ENCODE assay signal across 8 mouse cellular contexts in genomic region chr6:13677818-13678282, GRCm38 (mm10). TPM values are rescaled to one million over a fixed set of nuclear protein-coding genes. Genes with fewer than 3 reads are reported as not detected.
DNase-seq lines count a peak whose midpoint lies in the region; ATAC-seq and TF ChIP-seq lines count a peak whose summit lies in the region.

Gene Bmt2 (minus strand): TSS chr6:13677966.

- peak; percentile 98 for DNase-seq in MEL (ENCODE audit: low read depth, low spot score)
- DNase-seq in cerebellum, adult 2 months, result peak; percentile 99
- peak; percentile 98 for DNase-seq in forebrain, postnatal 0 days
- DNase-seq in heart, postnatal 4 days, result peak; percentile 99
- DNase-seq in layer of hippocampus, adult 8-10 months (ENCODE audit: low spot score in 2 of 2), result peak; percentile 98 to 99
- peak; percentile 98 for DNase-seq in ovary, adult 18-20 months (ENCODE audit: low spot score)
- DNase-seq in thymus, postnatal 0 days (ENCODE audit: low spot score), result peak; percentile 98

- peak within 1 kb of the TSS; percentile 96 to 97 for H3K4me3 ChIP-seq in MEL (ENCODE audit: control insufficient read depth in 1 of 2, insufficient read depth in 1 of 2, low read depth in 2 of 2, low read length in 2 of 2)
- peak within 1 kb of the TSS; percentile 68 for H3K4me3 ChIP-seq in cerebellum, adult 2 months (replicated peaks; ENCODE audit: insufficient read depth, low read depth, low read length)
- peak within 1 kb of the TSS; percentile 97 for H3K4me3 ChIP-seq in forebrain, postnatal 0 days (ENCODE audit: low read depth, low read length)
- H3K4me3 ChIP-seq in lung, embryonic 15.5 days, result peak within 1 kb of the TSS; percentile 84

- under 1% methylated on average over 36 of the region's 37 CpGs for WGBS in cerebellum, adult 2 months
- WGBS in forebrain, postnatal 0 days, result under 1% methylated on average over 37 of the region's 37 CpGs
- under 1% methylated on average over 37 of the region's 37 CpGs for WGBS in lung, embryonic 15.5 days

- TF ChIP-seq RAD21 in MEL (IDR thresholded peaks at IDR 0.05; ENCODE audit: low read depth, low read length), result no peak

- H3K9ac ChIP-seq in MEL (ENCODE audit: control insufficient read depth, low read depth, low read length, poor library complexity, severe bottlenecking), result peak within 1 kb of the TSS; percentile 93
- H3K9ac ChIP-seq in forebrain, postnatal 0 days, result peak within 1 kb of the TSS; percentile 97
- H3K9ac ChIP-seq in lung, embryonic 15.5 days, result peak within 1 kb of the TSS; percentile 90

- 0 out of 4 replicates have a peak, but pooled peaks cover 0 to 4% of the 10 kb centered on the region in 2 experiments for H3K4me1 ChIP-seq in MEL (ENCODE audit: control insufficient read depth in 1 of 2, insufficient read depth in 2 of 2, low read length in 2 of 2)
- H3K4me1 ChIP-seq in cerebellum, adult 2 months (ENCODE audit: control insufficient read depth, insufficient read depth, low read length), result peaks cover 3% of the 10 kb centered on the region; the same call in 1 of the 2 replicates
- H3K4me1 ChIP-seq in forebrain, postnatal 0 days (ENCODE audit: insufficient read depth), result peaks cover 14% of the 10 kb centered on the region; the same call in 1 of the 2 replicates
- peaks cover 5% of the 10 kb centered on the region; the same call in 1 of the 2 replicates for H3K4me1 ChIP-seq in lung, embryonic 15.5 days

- H3K27me3 ChIP-seq in MEL (ENCODE audit: control insufficient read depth in 1 of 2, insufficient read depth in 2 of 2, low read length in 2 of 2), result no peaks in the 10 kb centered on the region
- H3K27me3 ChIP-seq in cerebellum, adult 2 months (ENCODE audit: control insufficient read depth, insufficient read depth, low read length), result no peaks in the 10 kb centered on the region
- no peaks in the 10 kb centered on the region for H3K27me3 ChIP-seq in forebrain, postnatal 0 days (ENCODE audit: insufficient read depth, low read length)
- no peaks in the 10 kb centered on the region for H3K27me3 ChIP-seq in lung, embryonic 15.5 days

- H3K36me3 ChIP-seq in MEL (ENCODE audit: control insufficient read depth in 1 of 2, insufficient read depth in 2 of 2, low read length in 2 of 2), result peaks cover 0 to 14% of the 10 kb centered on the region in 2 experiments; a peak in 3 of 4 replicates
- no peaks in the 10 kb centered on the region for H3K36me3 ChIP-seq in forebrain, postnatal 0 days (ENCODE audit: insufficient read depth)
- no peaks in the 10 kb centered on the region for H3K36me3 ChIP-seq in lung, embryonic 15.5 days

- ATAC-seq in forebrain, postnatal 0 days, result peak; percentile 99
- peak; percentile 100 for ATAC-seq in lung, embryonic 15.5 days (ENCODE audit: borderline replicate concordance, extremely low read depth, low FRiP score, low TSS enrichment)

- TF ChIP-seq EP300 in MEL (IDR thresholded peaks at IDR 0.05; ENCODE audit: low read depth in 1 of 2, low read length in 2 of 2), result no peak

- H3K4me2 ChIP-seq in forebrain, postnatal 0 days (ENCODE audit: low read depth), result peak within 1 kb of the TSS; percentile 71
- peak within 1 kb of the TSS; percentile 83 for H3K4me2 ChIP-seq in lung, embryonic 15.5 days

- peak within 1 kb of the TSS; percentile 43 for H3K27ac ChIP-seq in MEL (ENCODE audit: control insufficient read depth, low read depth, low read length)
- peak within 1 kb of the TSS; percentile 70 for H3K27ac ChIP-seq in cerebellum, adult 2 months (ENCODE audit: insufficient read depth, low read length)
- peak within 1 kb of the TSS; percentile 94 for H3K27ac ChIP-seq in forebrain, postnatal 0 days (ENCODE audit: low read depth, low read length)
- H3K27ac ChIP-seq in lung, embryonic 15.5 days, result peak within 1 kb of the TSS; percentile 88

- TF ChIP-seq POLR2A in MEL (IDR thresholded peaks at IDR 0.05; ENCODE audit: control insufficient read depth in 1 of 2, insufficient read depth in 1 of 2, low read depth in 1 of 2, low read length in 2 of 2, poor library complexity in 1 of 2), result peak; percentile 63 to 68; a peak in 3 of 4 replicates
- TF ChIP-seq POLR2A in cerebellum, adult 2 months (IDR thresholded peaks at IDR 0.05; ENCODE audit: borderline replicate concordance, insufficient read depth, low read length), result peak; percentile 84

- H3K9me3 ChIP-seq in MEL (replicated peaks; ENCODE audit: insufficient read depth, low read length), result no peaks in the 10 kb centered on the region
- H3K9me3 ChIP-seq in forebrain, postnatal 0 days (ENCODE audit: low read length), result no peaks in the 10 kb centered on the region
- no peaks in the 10 kb centered on the region for H3K9me3 ChIP-seq in lung, embryonic 15.5 days

- peaks cover 11% of the 10 kb centered on the region for H3K79me2 ChIP-seq in MEL (ENCODE audit: control insufficient read depth, insufficient read depth, low read length, poor library complexity)

- TF ChIP-seq CTCF in MEL (IDR thresholded peaks at IDR 0.05 in 2 of 3, conservative IDR thresholded peaks at IDR 0.05 in 1 of 3; ENCODE audit: control insufficient read depth in 1 of 3, insufficient read depth in 1 of 3, low read depth in 2 of 3, low read length in 3 of 3, poor library complexity in 1 of 3, severe bottlenecking in 1 of 3), result no peak
- no peak for TF ChIP-seq CTCF in cerebellum, adult 2 months (IDR thresholded peaks at IDR 0.05; ENCODE audit: borderline replicate concordance, insufficient read depth, low read depth, low read length)
- TF ChIP-seq CTCF in forebrain, postnatal 0 days (IDR thresholded peaks at IDR 0.05; ENCODE audit: low read depth), result no peak

TF ChIP-seq in MEL, 35 proteins besides CTCF, POLR2A, EP300 and RAD21 (continues in another document):
- TF ChIP-seq TAL1 (IDR thresholded peaks at IDR 0.05; ENCODE audit: low read length) (no peak), ZC3H11A (IDR thresholded peaks at IDR 0.05; ENCODE audit: low read depth, low read length) (no peak), TCF12 (IDR thresholded peaks at IDR 0.05; ENCODE audit: low read depth, low read length) (peak; percentile 30; the same call in 1 of the 2 replicates), UBTF (IDR thresholded peaks at IDR 0.05; ENCODE audit: borderline replicate concordance, insufficient read depth, low read depth, low read length) (no peak), SMC3 (IDR thresholded peaks at IDR 0.05; ENCODE audit: low read depth, low read length) (no peak), MYB (IDR thresholded peaks at IDR 0.05; ENCODE audit: low read depth, low read length) (no peak), USF1 (IDR thresholded peaks at IDR 0.05; ENCODE audit: low read depth, low read length) (0 out of 2 replicates have a peak, but pooled peaks have one; percentile 13), GATA1 (IDR thresholded peaks at IDR 0.05; ENCODE audit: low read depth, low read length) (no peak), E2F4 (IDR thresholded peaks at IDR 0.05; ENCODE audit: borderline replicate concordance, low read depth, low read length) (no peak), CHD2 (IDR thresholded peaks at IDR 0.05; ENCODE audit: low read length) (no peak), ZMIZ1 (IDR thresholded peaks at IDR 0.05; ENCODE audit: low read depth, low read length) (peak; percentile 28; the same call in 1 of the 2 replicates), ELF1 (IDR thresholded peaks at IDR 0.05; ENCODE audit: low read depth, low read length) (no peak), HCFC1 (IDR thresholded peaks at IDR 0.05; ENCODE audit: low read depth, low read length) (no peak), USF2 (IDR thresholded peaks at IDR 0.05; ENCODE audit: borderline replicate concordance in 1 of 2, insufficient read depth in 1 of 2, low read depth in 1 of 2, low read length in 2 of 2) (no peak), MEF2A (IDR thresholded peaks at IDR 0.05; ENCODE audit: extremely low read depth, insufficient replicate concordance, low read depth, low read length, poor library complexity, severe bottlenecking) (no peak), NELFE (IDR thresholded peaks at IDR 0.05; ENCODE audit: low read depth, low read length) (peak; percentile 57), POLR2AphosphoS5 (IDR thresholded peaks at IDR 0.05; ENCODE audit: borderline replicate concordance, low read depth, low read length) (no peak), MAFK (IDR thresholded peaks at IDR 0.05; ENCODE audit: borderline replicate concordance, low read depth, low read length) (no peak), KAT2A (conservative IDR thresholded peaks at IDR 0.05; ENCODE audit: low read depth, low read length) (no peak), ZKSCAN1 (IDR thresholded peaks at IDR 0.05; ENCODE audit: low read depth, low read length) (no peak), TBP (IDR thresholded peaks at IDR 0.05; ENCODE audit: low read depth, low read length) (peak; percentile 34; the same call in 1 of the 2 replicates), CHD1 (IDR thresholded peaks at IDR 0.05; ENCODE audit: low read depth, low read length) (no peak), RCOR1 (IDR thresholded peaks at IDR 0.05; ENCODE audit: low read depth, low read length) (no peak), ETS1 (IDR thresholded peaks at IDR 0.05; ENCODE audit: low read depth, low read length) (peak; percentile 52; the same call in 1 of the 2 replicates), MXI1 (IDR thresholded peaks at IDR 0.05; ENCODE audit: low read depth, low read length) (no peak), BHLHE40 (IDR thresholded peaks at IDR 0.05; ENCODE audit: borderline replicate concordance, low read depth, low read length) (no peak), MAZ (IDR thresholded peaks at IDR 0.05; ENCODE audit: low read depth, low read length) (0 out of 2 replicates have a peak, but pooled peaks have one; percentile 3), MYC (IDR thresholded peaks at IDR 0.05; ENCODE audit: low read depth, low read length) (no peak), POLR2AphosphoS2 (IDR thresholded peaks at IDR 0.05; ENCODE audit: low read length) (no peak), GABPA (IDR thresholded peaks at IDR 0.05; ENCODE audit: low read depth, low read length) (no peak), ZNF384 (IDR thresholded peaks at IDR 0.05; ENCODE audit: low read depth, low read length) (no peak)

RNA-seq across cellular contexts. Expression of gene Bmt2, which starts in this region (rescaled TPM):
- 3.1 and 3.6 TPM in 2 replicates for total RNA-seq in MEL (2012; rRNA removed)
- 1 to 10 TPM in 1 of 2 experiments, not detected in 1; 4.7 TPM for polyA plus RNA-seq in MEL (2012; ENCODE audit: insufficient read depth in 1 of 2, insufficient read length in 2 of 2, low read depth in 1 of 2, low replicate concordance in 2 of 2, missing spikeins in 1 of 2)
- 13.2 and 13.3 TPM in 2 replicates for polyA plus RNA-seq in cerebellum, adult 2 months (2012; rRNA removed)
- total RNA-seq in forebrain, postnatal 0 days (2014; rRNA removed), result 37.2 and 38.9 TPM in 2 replicates
- polyA plus RNA-seq in forebrain, postnatal 0 days (2015; fragmentation: Nextera tagmentation; extraction: Ambion mirVana), result 7.0 and 11.8 TPM in 2 replicates
- 10 to 100 TPM; 10.9 to 11.7 TPM for total RNA-seq in heart, postnatal 4 days (2021)
- total RNA-seq in layer of hippocampus, adult 8-10 months (2022), result 10 to 100 TPM; 19.6 to 24.9 (median 21.5) TPM
- polyA plus RNA-seq in lung, embryonic 15.5 days (2015; fragmentation: Nextera tagmentation; extraction: Ambion mirVana), result 18.0 and 19.0 TPM in 2 replicates
- 8.6 and 11.6 TPM in 2 replicates for polyA plus RNA-seq in thymus, postnatal 0 days (2015; fragmentation: Nextera tagmentation; extraction: Ambion mirVana)

Comparison
In these comparisons a context has a peak if more than half of its experiments do, and no peak if none do; other contexts are left out.
1. Peak in every context shown above with its lines: DNase-seq, ATAC-seq, H3K4me3 ChIP-seq and H3K27ac ChIP-seq.
2. H3K27ac ChIP-seq: peak in every context shown above with its lines; median percentile 94 in forebrain, postnatal 0 days; 88 in lung, embryonic 15.5 days; 70 in cerebellum, adult 2 months; 43 in MEL.